Mouse (Mus musculus) thymus, adult 18-20 months (tissue): ENCODE results near the gene Tuba1a.

Experiments
- DNase-seq, 2 experiments: peaks; one replicate each; pipeline ENCODE4 v3.0.0; 2022; ENCODE audit warnings: mixed read lengths in 2 of 2

Gene Tuba1a

GRCm38 (mm10) chr15:98953401-98954356, at the start of gene Tuba1a, which contains the start of gene Gm49450:
Gene Tuba1a, minus strand, starts transcription at chr15:98953703.
Gene Gm49450, minus strand, starts transcription at chr15:98953551.
- DNase-seq, result peak; percentile 96 to 98

- DNase-seq, result no peak
Observed at GRCm38 (mm10) chr15:99001451-99001931, 48.0 kb upstream of the Tuba1a start.

GRCm38 (mm10) chr15:99000535-99001283, 47.2 kb upstream of the Tuba1a start:
- no peak for DNase-seq

GRCm38 (mm10) chr15:98998775-98999157, 45.3 kb upstream of the Tuba1a start:
- DNase-seq, result no peak

GRCm38 (mm10) chr15:98997938-98998774, 44.7 kb upstream of the Tuba1a start:
- DNase-seq, result no peak

GRCm38 (mm10) chr15:98996840-98997239, 43.3 kb upstream of the Tuba1a start:
- no peak for DNase-seq

GRCm38 (mm10) chr15:98994957-98995520, 41.5 kb upstream of the Tuba1a start:
- DNase-seq, result no peak

- peak; percentile 71 to 81 for DNase-seq
Observed at GRCm38 (mm10) chr15:98993865-98994264, 40.4 kb upstream of the Tuba1a start.

- peak; percentile 81 to 85 for DNase-seq
Observed at GRCm38 (mm10) chr15:98993093-98993793, 39.7 kb upstream of the Tuba1a start.

GRCm38 (mm10) chr15:98992086-98992912, 38.8 kb upstream of the Tuba1a start:
- DNase-seq, result peak in 1 of 2 experiments; percentile 54

GRCm38 (mm10) chr15:98991540-98992050, 38.1 kb upstream of the Tuba1a start:
- no peak for DNase-seq

GRCm38 (mm10) chr15:98990669-98991539, 37.4 kb upstream of the Tuba1a start:
- no peak for DNase-seq

- no peak for DNase-seq
Observed at GRCm38 (mm10) chr15:98989701-98990430, 36.4 kb upstream of the Tuba1a start.

GRCm38 (mm10) chr15:98988787-98989186, 35.3 kb upstream of the Tuba1a start:
- DNase-seq, result no peak

GRCm38 (mm10) chr15:98987661-98988181, 34.2 kb upstream of the Tuba1a start:
- no peak for DNase-seq

GRCm38 (mm10) chr15:98987077-98987630, 33.7 kb upstream of the Tuba1a start:
- DNase-seq, result no peak

GRCm38 (mm10) chr15:98985982-98986715, 32.6 kb upstream of the Tuba1a start:
- DNase-seq, result no peak
